Mouse (Mus musculus) intestine, embryonic 14.5 days (tissue): Measurements from ENCODE around the gene Kansl3. TPM values are rescaled to one million over a fixed set of nuclear protein-coding genes. Genes with fewer than 3 reads are reported as not detected.
A peak's percentile ranks its signal among the peaks of the same experiment; 100 is the strongest.

Experiments used
- ATAC-seq: fragments of 200-750 bp; cut with Nextera tagmentation; replicated peaks from 2 replicates; pipeline ENCODE4 v1.8.0; 2017; ENCODE audit warnings: low read depth, moderate number of reproducible peaks, moderate TSS enrichment, moderate library complexity; ENCODE audit not compliant: low FRiP score, low TSS enrichment
- DNase-seq: peaks from one replicate; pipeline ENCODE4 v3.0.0-alpha.2; 2018; ENCODE audit warnings: low spot score
- H3K27ac ChIP-seq: fragments of 300-500 bp; sonication (generic); 2 replicates; pipeline ENCODE4 v1.5.1; 2014; ENCODE audit warnings: low read depth, mild to moderate bottlenecking, control low read depth
- H3K27me3 ChIP-seq: fragments of 300-500 bp; sonication (generic); replicated peaks from 2 replicates; pipeline ENCODE4 v1.6.1; 2014; ENCODE audit warnings: low read length, control low read depth; ENCODE audit not compliant: control insufficient read depth, insufficient read depth
- H3K36me3 ChIP-seq: fragments of 300-500 bp; sonication (generic); 2 replicates; pipeline ENCODE4 v1.6.1; 2014; ENCODE audit warnings: low read length, control low read depth; ENCODE audit not compliant: control insufficient read depth, insufficient read depth
- H3K4me1 ChIP-seq: fragments of 300-500 bp; sonication (generic); replicated peaks from 2 replicates; pipeline ENCODE4 v1.6.1; 2014; ENCODE audit warnings: low read length, control low read depth, mixed read lengths; ENCODE audit not compliant: control insufficient read depth, insufficient read depth
- H3K4me2 ChIP-seq: fragments of 300-500 bp; sonication (generic); 2 replicates; pipeline ENCODE4 v1.6.1; 2014; ENCODE audit warnings: low read length
- H3K4me3 ChIP-seq: fragments of 300-500 bp; sonication (generic); 2 replicates; pipeline ENCODE4 v1.5.1; 2014; ENCODE audit warnings: low read depth, low read length, control low read depth, mixed read lengths
- H3K9ac ChIP-seq: fragments of 300-500 bp; sonication (generic); 2 replicates; pipeline ENCODE4 v1.6.1; 2014; ENCODE audit warnings: mild to moderate bottlenecking, low read length
- H3K9me3 ChIP-seq: fragments of 300-500 bp; sonication (generic); 2 replicates; pipeline ENCODE4 v1.6.1; 2016; ENCODE audit warnings: low read length, control low read depth; ENCODE audit not compliant: control insufficient read depth
- WGBS: fragments of 180-500 bp; shearing (Covaris S2); extraction: QIAGEN DNeasy Blood & Tissue Kit; methylation state at CpG from one replicate; pipeline ENCODE4 v1.1.7; 2014; 5-methylcytosine and 5-hydroxymethylcytosine counted together
- polyA plus RNA-seq: library from polyadenylated mRNA; unstranded; fragments of >200 nt; fragmentation: Nextera tagmentation; extraction: Ambion mirVana; gene quantifications from 2 replicates; pipeline ENCODE4 v1.2.1, GENCODE M21; 2014

The Kansl3 gene
- polyA plus RNA-seq = 41.4 and 45.9 TPM in 2 replicates

- Histone ChIP-seq H3K27me3 (no peaks in the 10 kb centered on the region), H3K36me3 (peaks cover 16% of the 10 kb centered on the region), H3K4me2 (peak within 1 kb of the TSS; percentile 84), H3K27ac (peak within 1 kb of the TSS; percentile 66), H3K4me1 (peaks cover 7% of the 10 kb centered on the region), H3K4me3 (peak within 1 kb of the TSS; percentile 81), H3K9me3 (no peaks in the 10 kb centered on the region), H3K9ac (peak within 1 kb of the TSS; percentile 87)
- 3% methylated on average over 61 of the region's 61 CpGs for WGBS
- DNase-seq (peak; percentile 98), ATAC-seq (peak; percentile 95)
These were observed at the start of gene Kansl3 for GRCm38 (mm10) chr1:36368969-36369645. Kansl3 (minus strand) TSS chr1:36369181.

GRCm38 (mm10) chr1:36404531-36404930 lies 35.5 kb upstream of the Kansl3 start:
- Histone ChIP-seq H3K4me2 (no peak overlapping the region), H3K9me3 (no peaks in the 10 kb centered on the region), H3K27ac (no peak overlapping the region), H3K4me3 (no peak overlapping the region), H3K4me1 (no peaks in the 10 kb centered on the region), H3K36me3 (no peaks in the 10 kb centered on the region), H3K9ac (no peak overlapping the region), H3K27me3 (no peaks in the 10 kb centered on the region)
- DNase-seq = no peak
- no peak for ATAC-seq
- WGBS = 78% methylated on average over 6 of the region's 6 CpGs

- ATAC-seq = no peak
- H3K9me3 ChIP-seq = no peaks in the 10 kb centered on the region
- 54% methylated on average over 4 of the region's 4 CpGs for WGBS
These were observed 32.5 kb upstream of the Kansl3 start for GRCm38 (mm10) chr1:36401509-36401908.

GRCm38 (mm10) chr1:36397041-36397440 lies 28.1 kb upstream of the Kansl3 start:
- no peaks in the 10 kb centered on the region for H3K27me3 ChIP-seq
- H3K4me1 ChIP-seq = no peaks in the 10 kb centered on the region
- H3K4me2 ChIP-seq = no peak overlapping the region
- no peak overlapping the region for H3K4me3 ChIP-seq
- no peak overlapping the region for H3K27ac ChIP-seq
- 28% methylated on average over 6 of the region's 6 CpGs for WGBS
- H3K36me3 ChIP-seq = no peaks in the 10 kb centered on the region
- no peak overlapping the region for H3K9ac ChIP-seq
- no peak for ATAC-seq
- DNase-seq = no peak
- no peaks in the 10 kb centered on the region for H3K9me3 ChIP-seq

More at GRCm38 (mm10) chr1:36401509-36401908, 32.5 kb upstream of the Kansl3 start:
- Histone ChIP-seq H3K4me1 (no peaks in the 10 kb centered on the region), H3K4me2 (no peak overlapping the region), H3K27ac (no peak overlapping the region), H3K9ac (no peak overlapping the region), H3K36me3 (no peaks in the 10 kb centered on the region), H3K4me3 (no peak overlapping the region), H3K27me3 (no peaks in the 10 kb centered on the region)
- no peak for DNase-seq

GRCm38 (mm10) chr1:36379582-36379981 lies 10.6 kb upstream of the Kansl3 start:
- no peaks in the 10 kb centered on the region for H3K9me3 ChIP-seq
- no peak overlapping the region for H3K4me2 ChIP-seq
- H3K9ac ChIP-seq = no peak overlapping the region
- H3K27me3 ChIP-seq = no peaks in the 10 kb centered on the region
- no peak for ATAC-seq
- no peaks in the 10 kb centered on the region for H3K4me1 ChIP-seq
- no peak overlapping the region for H3K4me3 ChIP-seq
- WGBS = 76% methylated on average over 4 of the region's 4 CpGs
- no peak overlapping the region for H3K27ac ChIP-seq
- H3K36me3 ChIP-seq = no peaks in the 10 kb centered on the region
- no peak for DNase-seq

- Histone ChIP-seq H3K9me3 (no peaks in the 10 kb centered on the region), H3K4me3 (no peak overlapping the region), H3K4me1 (no peaks in the 10 kb centered on the region), H3K36me3 (no peaks in the 10 kb centered on the region), H3K9ac (no peak overlapping the region), H3K27ac (no peak overlapping the region), H3K27me3 (no peaks in the 10 kb centered on the region), H3K4me2 (no peak overlapping the region)
- 76% methylated on average over 6 of the region's 6 CpGs for WGBS
- ATAC-seq (no peak), DNase-seq (no peak)
These were observed 9.9 kb upstream of the Kansl3 start for GRCm38 (mm10) chr1:36378880-36379279.

GRCm38 (mm10) chr1:36371934-36372845 lies 3.2 kb upstream of the Kansl3 start, which contains the start of gene Fer1l5:
Fer1l5 (plus strand) TSS chr1:36372291.
- H3K27me3 ChIP-seq = no peaks in the 10 kb centered on the region
- no peak within 1 kb of the TSS for H3K27ac ChIP-seq
- H3K9ac ChIP-seq = no peak within 1 kb of the TSS
- no peaks in the 10 kb centered on the region for H3K36me3 ChIP-seq
- ATAC-seq (no peak), DNase-seq (no peak)
- no peak within 1 kb of the TSS for H3K4me2 ChIP-seq
- H3K4me3 ChIP-seq = no peak within 1 kb of the TSS
- 74% methylated on average over 10 of the region's 10 CpGs for WGBS
- peaks cover 7% of the 10 kb centered on the region for H3K4me1 ChIP-seq
- no peaks in the 10 kb centered on the region for H3K9me3 ChIP-seq

GRCm38 (mm10) chr1:36370918-36371317 lies 1.9 kb upstream of the Kansl3 start:
- no peak for DNase-seq
- H3K4me2 ChIP-seq = no peak overlapping the region
- H3K9ac ChIP-seq = no peak overlapping the region
- H3K9me3 ChIP-seq = no peaks in the 10 kb centered on the region
- WGBS = 87% methylated on average over 6 of the region's 6 CpGs
- H3K4me3 ChIP-seq = no peak overlapping the region
- no peak for ATAC-seq
- H3K4me1 ChIP-seq = peaks cover 7% of the 10 kb centered on the region
- no peaks in the 10 kb centered on the region for H3K36me3 ChIP-seq
- no peaks in the 10 kb centered on the region for H3K27me3 ChIP-seq
- no peak overlapping the region for H3K27ac ChIP-seq
